Mouse (Mus musculus) lung, embryonic 16.5 days (tissue): ENCODE data around the gene Siah3. TPM values are rescaled to one million over a fixed set of nuclear protein-coding genes. Genes with fewer than 3 reads are reported as not detected.

Experiments
- ATAC-seq: fragments of 200-750 bp; cut with Nextera tagmentation; 2 replicates; pipeline ENCODE4 v1.8.0; 2017; ENCODE audit warnings: low read depth, mild to moderate bottlenecking, moderate library complexity
- H3K27ac ChIP-seq: fragments of 300-500 bp; sonication (generic); 2 replicates; pipeline ENCODE4 v1.5.1; 2014; ENCODE audit warnings: mild to moderate bottlenecking, control low read depth, low read length
- H3K27me3 ChIP-seq: fragments of 300-500 bp; sonication (generic); 2 replicates; pipeline ENCODE4 v1.6.1; 2014; ENCODE audit warnings: low read depth, low read length, mixed read lengths; ENCODE audit not compliant: control insufficient read depth, insufficient read depth
- H3K36me3 ChIP-seq: fragments of 300-500 bp; sonication (generic); 2 replicates; pipeline ENCODE4 v1.6.1; 2014; ENCODE audit warnings: low read length; ENCODE audit not compliant: control insufficient read depth, insufficient read depth
- H3K4me1 ChIP-seq: fragments of 300-500 bp; sonication (generic); replicated peaks from 2 replicates; pipeline ENCODE4 v1.6.1; 2014; ENCODE audit warnings: low read length, mixed read lengths; ENCODE audit not compliant: control insufficient read depth, insufficient read depth
- H3K4me2 ChIP-seq: fragments of 300-500 bp; sonication (generic); 2 replicates; pipeline ENCODE4 v1.6.1; 2014; ENCODE audit warnings: low read depth, low read length, control low read depth
- H3K4me3 ChIP-seq: fragments of 300-500 bp; sonication (generic); 2 replicates; pipeline ENCODE4 v1.5.1; 2014; ENCODE audit warnings: mild to moderate bottlenecking, low read length, control low read depth
- H3K9ac ChIP-seq: fragments of 300-500 bp; sonication (generic); 2 replicates; pipeline ENCODE4 v1.6.1; 2014; ENCODE audit warnings: low read length, control low read depth
- H3K9me3 ChIP-seq: fragments of 300-500 bp; sonication (generic); 2 replicates; pipeline ENCODE4 v1.6.1; 2016; ENCODE audit warnings: low read length; ENCODE audit not compliant: control insufficient read depth
- WGBS: fragments of 180-500 bp; shearing (Covaris S2); extraction: QIAGEN DNeasy Blood & Tissue Kit; methylation state at CpG from one replicate; pipeline ENCODE4 v1.1.7; 2014; 5-methylcytosine and 5-hydroxymethylcytosine counted together
- polyA plus RNA-seq: library from polyadenylated mRNA; unstranded; fragments of >200 nt; fragmentation: Nextera tagmentation; extraction: Ambion mirVana; gene quantifications from 2 replicates; pipeline ENCODE4 v1.2.1, GENCODE M21; 2015

Siah3 gene
- polyA plus RNA-seq, 1 experiment from 2014 or later = not detected

- Histone ChIP-seq H3K4me2 (no peak overlapping the region), H3K27ac (no peak overlapping the region), H3K27me3 (peaks cover 6% of the 10 kb centered on the region), H3K9me3 (no peaks in the 10 kb centered on the region), H3K36me3 (no peaks in the 10 kb centered on the region), H3K4me1 (peaks cover 9% of the 10 kb centered on the region), H3K4me3 (no peak overlapping the region), H3K9ac (no peak overlapping the region)
- ATAC-seq = no peak
- WGBS = 70% methylated on average over 10 of the region's 10 CpGs
Measured at GRCm38 (mm10) chr14:75459431-75459830, 3.6 kb downstream of the Siah3 start.

- WGBS = 23% methylated on average over 3 of the region's 3 CpGs
- no peaks in the 10 kb centered on the region for H3K9me3 ChIP-seq
- H3K36me3 ChIP-seq = no peaks in the 10 kb centered on the region
- ATAC-seq = no peak
- no peak overlapping the region for H3K4me2 ChIP-seq
- peaks cover 6% of the 10 kb centered on the region for H3K27me3 ChIP-seq
- H3K9ac ChIP-seq = no peak overlapping the region
- H3K4me1 ChIP-seq = peaks cover 9% of the 10 kb centered on the region
- H3K4me3 ChIP-seq = no peak overlapping the region
- H3K27ac ChIP-seq = no peak overlapping the region
Measured at GRCm38 (mm10) chr14:75459991-75460390, 4.2 kb downstream of the Siah3 start.

DNA sequence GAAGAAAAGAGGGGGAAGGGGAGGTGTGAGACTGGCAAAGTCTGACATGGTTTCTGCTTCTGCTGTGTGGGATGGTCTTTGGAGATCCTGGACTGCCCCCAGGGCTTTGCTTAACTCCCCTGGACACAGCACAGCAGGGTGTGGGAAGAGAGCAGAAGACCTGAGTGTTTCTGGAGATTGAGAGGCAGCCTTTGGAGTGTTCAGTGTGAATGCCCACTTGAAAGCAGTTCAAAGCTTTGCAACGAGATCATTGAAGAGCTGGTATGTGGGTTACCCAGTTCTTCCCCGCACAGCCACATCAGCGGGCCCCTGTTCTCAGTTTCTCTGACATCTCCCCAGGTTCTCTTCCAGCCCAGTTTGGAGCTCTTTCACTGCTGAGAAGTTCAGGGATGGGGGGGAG lies 4.7 kb downstream of the Siah3 start:
- 42% methylated on average over 3 of the region's 3 CpGs for WGBS

DNA sequence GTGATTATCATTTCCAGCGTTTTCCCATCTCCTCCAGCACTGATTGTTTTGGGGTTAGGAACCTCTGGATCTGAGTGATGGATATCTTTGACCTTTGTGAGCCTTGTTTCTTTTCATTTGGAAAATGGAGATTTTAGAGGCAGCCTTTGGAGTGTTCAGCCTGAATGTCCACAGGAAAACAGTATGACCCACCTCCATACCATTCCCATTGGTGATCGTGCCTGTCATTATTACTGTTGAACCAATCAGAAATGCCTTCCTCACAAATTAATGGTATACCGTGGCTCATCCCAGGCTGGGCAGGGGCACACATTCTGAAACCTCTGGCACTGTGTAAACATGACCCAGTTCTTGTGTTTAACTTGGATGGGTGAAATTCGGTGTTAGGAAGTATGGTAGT lies 6.0 kb downstream of the Siah3 start:
- no peaks in the 10 kb centered on the region for H3K27me3 ChIP-seq
- H3K36me3 ChIP-seq = no peaks in the 10 kb centered on the region
- no peaks in the 10 kb centered on the region; the same call in 1 of the 2 replicates for H3K4me1 ChIP-seq
- H3K9ac ChIP-seq = no peak overlapping the region
- H3K9me3 ChIP-seq = no peaks in the 10 kb centered on the region
- no peak overlapping the region for H3K4me3 ChIP-seq
- WGBS = 74% methylated on average over 4 of the region's 4 CpGs
- no peak overlapping the region for H3K4me2 ChIP-seq
- no peak for ATAC-seq
- no peak overlapping the region for H3K27ac ChIP-seq

More for the DNA sequence above, 4.7 kb downstream of the Siah3 start:
- no peak overlapping the region for H3K9ac ChIP-seq
- no peaks in the 10 kb centered on the region for H3K9me3 ChIP-seq
- no peak overlapping the region for H3K27ac ChIP-seq
- H3K27me3 ChIP-seq = peaks cover 6% of the 10 kb centered on the region
- no peak overlapping the region for H3K4me2 ChIP-seq
- no peak for ATAC-seq
- H3K4me1 ChIP-seq = peaks cover 9% of the 10 kb centered on the region
- no peak overlapping the region for H3K4me3 ChIP-seq
- no peaks in the 10 kb centered on the region for H3K36me3 ChIP-seq

GRCm38 (mm10) chr14:75463171-75463570 lies 7.4 kb downstream of the Siah3 start:
- WGBS = 59% methylated on average over 4 of the region's 4 CpGs
- Histone ChIP-seq H3K27ac (no peak overlapping the region), H3K36me3 (no peaks in the 10 kb centered on the region), H3K4me3 (no peak overlapping the region), H3K9ac (no peak overlapping the region), H3K9me3 (no peaks in the 10 kb centered on the region), H3K27me3 (no peaks in the 10 kb centered on the region), H3K4me1 (no peaks in the 10 kb centered on the region), H3K4me2 (no peak overlapping the region)
- ATAC-seq = no peak

DNA sequence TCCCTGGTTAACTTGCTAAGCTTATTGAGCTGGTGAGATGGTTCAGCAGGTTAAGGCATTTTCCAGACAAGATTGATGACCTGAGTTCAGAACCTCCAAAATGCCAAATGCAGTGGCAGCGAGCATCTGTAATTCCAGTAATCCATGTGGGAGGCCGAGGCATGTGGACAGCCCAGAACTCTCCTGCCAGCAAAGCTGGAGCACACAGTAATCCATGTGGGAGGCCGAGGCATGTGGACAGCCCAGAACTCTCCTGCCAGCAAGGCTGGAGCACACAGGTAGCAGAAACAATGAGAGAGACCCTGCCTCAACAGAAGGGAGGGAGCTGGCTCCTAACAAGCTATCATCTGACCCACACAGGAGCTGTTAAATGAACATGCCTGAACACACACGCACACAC lies 13.2 kb downstream of the Siah3 start:
- Histone ChIP-seq H3K4me3 (no peak overlapping the region), H3K9ac (no peak overlapping the region), H3K27ac (no peak overlapping the region), H3K4me2 (no peak overlapping the region), H3K36me3 (no peaks in the 10 kb centered on the region), H3K27me3 (no peaks in the 10 kb centered on the region), H3K4me1 (no peaks in the 10 kb centered on the region), H3K9me3 (no peaks in the 10 kb centered on the region)
- WGBS = 62% methylated on average over 4 of the region's 4 CpGs
- no peak for ATAC-seq

DNA sequence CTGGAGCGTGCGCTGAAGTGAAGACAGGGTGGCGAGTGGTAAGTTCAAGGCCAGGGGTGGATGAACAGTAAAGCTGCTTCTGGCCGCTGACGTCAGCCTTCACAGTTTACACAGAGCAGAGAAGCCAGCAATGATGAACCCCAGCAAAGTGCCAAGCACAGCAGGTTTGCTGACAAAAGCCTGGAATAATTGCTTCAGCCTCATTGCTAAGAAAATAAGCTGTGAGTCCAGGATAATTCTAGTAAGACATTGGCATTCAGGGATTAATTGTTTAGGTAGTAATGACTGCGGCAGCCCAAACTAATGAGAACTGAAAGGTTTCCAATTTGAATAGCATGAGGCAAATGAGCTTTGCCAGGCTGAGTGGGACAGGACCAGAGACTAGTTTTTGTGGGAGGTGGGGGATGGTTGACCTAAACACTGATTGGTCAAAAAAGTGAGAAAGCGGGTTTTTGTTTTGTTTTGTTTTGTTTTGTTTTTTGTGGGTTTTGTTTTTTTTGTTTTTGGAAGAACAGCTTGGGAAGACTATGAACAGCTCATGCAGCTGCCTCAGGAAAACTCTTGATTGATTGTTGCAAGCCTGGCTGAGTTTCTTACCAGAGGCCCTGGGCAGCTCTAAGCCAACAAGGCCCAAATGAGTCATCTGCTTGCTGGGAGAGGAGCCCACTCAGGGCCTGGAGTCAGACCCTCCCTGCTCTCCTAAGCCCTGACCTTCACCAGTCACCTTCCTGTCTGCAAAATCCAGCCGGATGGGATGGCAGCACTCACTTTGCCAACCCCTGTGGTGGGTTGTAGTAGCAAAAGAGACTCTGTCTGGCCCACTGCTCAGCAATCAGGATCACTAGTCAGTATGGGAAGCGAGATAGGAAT lies 17.5 kb downstream of the Siah3 start:
- Histone ChIP-seq H3K9me3 (no peaks in the 10 kb centered on the region), H3K9ac (no peak overlapping the region), H3K4me3 (no peak overlapping the region), H3K4me1 (no peaks in the 10 kb centered on the region), H3K4me2 (no peak overlapping the region), H3K27me3 (no peaks in the 10 kb centered on the region), H3K27ac (no peak overlapping the region), H3K36me3 (no peaks in the 10 kb centered on the region)
- 65% methylated on average over 9 of the region's 9 CpGs for WGBS
- no peak for ATAC-seq

DNA sequence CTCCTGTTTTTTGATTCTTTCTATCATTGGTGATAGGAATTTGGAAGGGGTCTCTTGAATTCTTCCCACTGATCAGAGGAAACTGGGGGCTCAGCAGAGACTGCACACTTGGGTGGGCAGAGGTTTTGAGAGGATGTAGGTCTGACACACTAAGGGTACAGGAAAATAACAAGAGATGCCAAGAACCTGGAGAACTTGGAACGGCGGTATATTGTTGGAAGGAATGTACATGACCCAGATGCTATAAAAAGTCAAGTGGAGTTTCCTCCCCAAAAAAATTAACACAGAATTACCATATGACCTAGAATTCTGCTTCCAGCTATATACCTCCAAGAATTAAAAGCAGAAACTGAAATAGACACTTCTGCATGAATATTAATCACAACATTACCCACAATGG lies 20.1 kb downstream of the Siah3 start:
- no peak overlapping the region for H3K9ac ChIP-seq
- no peak overlapping the region for H3K27ac ChIP-seq
- no peaks in the 10 kb centered on the region for H3K27me3 ChIP-seq
- H3K4me2 ChIP-seq = no peak overlapping the region
- H3K4me1 ChIP-seq = no peaks in the 10 kb centered on the region
- ATAC-seq = no peak
- 87% methylated on average over 2 of the region's 2 CpGs for WGBS
- no peak overlapping the region for H3K4me3 ChIP-seq
- H3K36me3 ChIP-seq = no peaks in the 10 kb centered on the region
- no peaks in the 10 kb centered on the region for H3K9me3 ChIP-seq

GRCm38 (mm10) chr14:75482231-75483175 lies 26.7 kb downstream of the Siah3 start:
- ATAC-seq = no peak
- no peak overlapping the region for H3K4me3 ChIP-seq
- no peaks in the 10 kb centered on the region for H3K4me1 ChIP-seq
- H3K9ac ChIP-seq = no peak overlapping the region
- H3K4me2 ChIP-seq = no peak overlapping the region
- no peak overlapping the region for H3K27ac ChIP-seq
- H3K9me3 ChIP-seq = no peaks in the 10 kb centered on the region
- H3K36me3 ChIP-seq = no peaks in the 10 kb centered on the region
- WGBS = 75% methylated on average over 15 of the region's 15 CpGs
- H3K27me3 ChIP-seq = no peaks in the 10 kb centered on the region
